Mouse (Mus musculus) heart, embryonic 11.5 days (tissue): ENCODE results near the gene Ednra. TPM values are rescaled to one million over a fixed set of nuclear protein-coding genes. Genes with fewer than 3 reads are reported as not detected.

Experiments used
- ATAC-seq: fragments of 200-750 bp; cut with Nextera tagmentation; replicated peaks from 2 replicates; pipeline ENCODE4 v1.8.0; 2017; ENCODE audit warnings: moderate library complexity; ENCODE audit not compliant: insufficient number of reproducible peaks, low FRiP score, low TSS enrichment
- H3K27ac ChIP-seq: fragments of 300-500 bp; sonication (generic); 2 replicates; pipeline ENCODE4 v1.5.1; 2014; ENCODE audit warnings: mild to moderate bottlenecking, low read depth, low read length
- H3K27me3 ChIP-seq: fragments of 300-500 bp; sonication (generic); 2 replicates; pipeline ENCODE4 v1.6.1; 2014; ENCODE audit warnings: mild to moderate bottlenecking, low read length, mixed read lengths; ENCODE audit not compliant: control insufficient read depth, insufficient read depth
- H3K36me3 ChIP-seq: fragments of 300-500 bp; sonication (generic); 2 replicates; pipeline ENCODE4 v1.6.1; 2014; ENCODE audit warnings: mild to moderate bottlenecking, low read length, moderate library complexity, mixed read lengths; ENCODE audit not compliant: control insufficient read depth, insufficient read depth
- H3K4me1 ChIP-seq: fragments of 300-500 bp; sonication (generic); 2 replicates; pipeline ENCODE4 v1.6.1; 2014; ENCODE audit warnings: low read length; ENCODE audit not compliant: control insufficient read depth, insufficient read depth
- H3K4me2 ChIP-seq: fragments of 300-500 bp; sonication (generic); 2 replicates; pipeline ENCODE4 v1.6.1; 2014; ENCODE audit warnings: mild to moderate bottlenecking, moderate library complexity
- H3K4me3 ChIP-seq: fragments of 300-500 bp; sonication (generic); 2 replicates; pipeline ENCODE4 v1.5.1; 2014; ENCODE audit warnings: low read depth, low read length
- H3K9ac ChIP-seq: fragments of 300-500 bp; sonication (generic); 2 replicates; pipeline ENCODE4 v1.6.1; 2014; ENCODE audit warnings: mild to moderate bottlenecking, low read depth, low read length, moderate library complexity
- H3K9me3 ChIP-seq: fragments of 300-500 bp; sonication (generic); replicated peaks from 2 replicates; pipeline ENCODE4 v1.6.1; 2016; ENCODE audit warnings: low read length; ENCODE audit not compliant: control insufficient read depth
- WGBS: fragments of 180-500 bp; shearing (Covaris S2); extraction: QIAGEN DNeasy Blood & Tissue Kit; methylation state at CpG from one replicate; pipeline ENCODE4 v1.1.7; 2014; ENCODE audit not compliant: insufficient replicate concordance; 5-methylcytosine and 5-hydroxymethylcytosine counted together
- polyA plus RNA-seq: library from polyadenylated mRNA; unstranded; fragments of >200 nt; fragmentation: Nextera tagmentation; extraction: Ambion mirVana; gene quantifications from 2 replicates; pipeline ENCODE4 v1.2.1, GENCODE M21; 2014

Gene Ednra
- polyA plus RNA-seq, 1 experiment from 2014 or later: 47.6 TPM

DNA sequence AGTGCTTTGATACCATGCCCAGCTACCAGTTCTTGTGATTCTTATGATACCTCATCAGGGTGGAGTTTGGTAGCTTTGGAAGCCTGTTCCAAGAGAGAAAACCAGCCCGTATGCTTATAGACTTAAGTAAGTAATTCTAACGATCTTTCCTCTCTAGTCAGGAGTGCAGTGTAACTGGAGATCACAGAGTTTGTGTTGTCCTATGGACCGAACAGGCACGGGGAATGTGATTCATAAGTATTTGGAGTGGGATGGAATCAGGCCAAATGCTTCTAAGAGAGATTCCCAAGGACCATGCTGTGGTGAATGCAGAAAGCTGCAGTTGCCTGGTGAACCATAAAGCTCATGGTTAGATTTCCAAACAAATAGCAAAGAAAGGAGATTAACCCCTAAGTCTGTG, 31.2 kb upstream of the Ednra start:
- Histone ChIP-seq H3K36me3 (no peaks in the 10 kb centered on the region), H3K4me2 (no peak overlapping the region), H3K27me3 (no peaks in the 10 kb centered on the region), H3K9me3 (no peaks in the 10 kb centered on the region), H3K9ac (no peak overlapping the region), H3K27ac (no peak overlapping the region), H3K4me1 (no peaks in the 10 kb centered on the region), H3K4me3 (no peak overlapping the region)
- 71% methylated on average over 4 of the region's 4 CpGs for WGBS
- ATAC-seq: no peak

GRCm38 (mm10) chr8:77753796-77754195, 29.5 kb upstream of the Ednra start:
- no peak overlapping the region for H3K4me2 ChIP-seq
- no peaks in the 10 kb centered on the region for H3K4me1 ChIP-seq
- no peak overlapping the region for H3K4me3 ChIP-seq
- ATAC-seq: no peak
- no peak overlapping the region for H3K9ac ChIP-seq
- no peaks in the 10 kb centered on the region for H3K36me3 ChIP-seq
- no peak overlapping the region for H3K27ac ChIP-seq
- 70% methylated on average over 5 of the region's 5 CpGs for WGBS
- H3K9me3 ChIP-seq: no peaks in the 10 kb centered on the region
- no peaks in the 10 kb centered on the region for H3K27me3 ChIP-seq

- Histone ChIP-seq H3K4me3 (no peak overlapping the region), H3K27me3 (no peaks in the 10 kb centered on the region), H3K36me3 (no peaks in the 10 kb centered on the region), H3K4me1 (no peaks in the 10 kb centered on the region), H3K9ac (no peak overlapping the region), H3K27ac (no peak overlapping the region), H3K9me3 (no peaks in the 10 kb centered on the region), H3K4me2 (no peak overlapping the region)
- 56% methylated on average over 3 of the region's 3 CpGs for WGBS
- ATAC-seq: no peak
Measured at GRCm38 (mm10) chr8:77752041-77752440, 27.8 kb upstream of the Ednra start.

GRCm38 (mm10) chr8:77750407-77750806, 26.1 kb upstream of the Ednra start:
- ATAC-seq: no peak
- no peaks in the 10 kb centered on the region for H3K27me3 ChIP-seq
- no peak overlapping the region for H3K4me2 ChIP-seq
- WGBS: 75% methylated on average over 4 of the region's 4 CpGs
- no peak overlapping the region for H3K9ac ChIP-seq
- no peaks in the 10 kb centered on the region for H3K4me1 ChIP-seq
- no peaks in the 10 kb centered on the region for H3K36me3 ChIP-seq
- H3K4me3 ChIP-seq: no peak overlapping the region
- no peaks in the 10 kb centered on the region for H3K9me3 ChIP-seq
- H3K27ac ChIP-seq: no peak overlapping the region

DNA sequence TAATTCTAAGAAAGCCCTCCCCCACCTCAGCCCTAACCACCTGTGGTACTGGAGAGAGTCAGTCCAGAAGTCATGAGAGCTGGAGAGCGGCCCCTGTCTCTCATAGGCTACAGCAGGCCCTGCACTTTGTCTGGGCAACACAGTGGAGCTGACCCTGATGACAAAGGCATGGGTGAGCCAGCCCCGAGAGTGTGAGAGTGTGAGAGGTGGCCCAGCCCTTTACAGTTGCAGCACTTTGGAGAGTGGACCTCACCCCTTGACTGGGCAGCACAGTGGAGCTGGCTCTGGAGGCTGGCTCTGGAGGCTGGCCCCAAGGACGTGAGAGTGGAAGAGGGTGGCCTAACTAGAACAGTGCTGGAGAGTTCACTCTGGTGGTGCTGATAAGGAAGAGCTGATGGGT, 20.2 kb upstream of the Ednra start:
- no peak overlapping the region for H3K9ac ChIP-seq
- H3K4me1 ChIP-seq: no peaks in the 10 kb centered on the region
- no peaks in the 10 kb centered on the region for H3K27me3 ChIP-seq
- WGBS: 67% methylated on average over 3 of the region's 3 CpGs
- H3K4me3 ChIP-seq: no peak overlapping the region
- H3K9me3 ChIP-seq: no peaks in the 10 kb centered on the region
- ATAC-seq: no peak
- H3K27ac ChIP-seq: no peak overlapping the region
- no peak overlapping the region for H3K4me2 ChIP-seq
- H3K36me3 ChIP-seq: no peaks in the 10 kb centered on the region

GRCm38 (mm10) chr8:77742395-77742794, 18.1 kb upstream of the Ednra start:
- no peak overlapping the region for H3K9ac ChIP-seq
- H3K4me1 ChIP-seq: peaks cover 2% of the 10 kb centered on the region; the same call in 1 of the 2 replicates
- 37% methylated on average over 3 of the region's 3 CpGs for WGBS
- no peak for ATAC-seq
- no peaks in the 10 kb centered on the region for H3K36me3 ChIP-seq
- no peak overlapping the region for H3K4me3 ChIP-seq
- H3K27me3 ChIP-seq: no peaks in the 10 kb centered on the region
- H3K9me3 ChIP-seq: no peaks in the 10 kb centered on the region
- H3K4me2 ChIP-seq: no peak overlapping the region
- no peak overlapping the region for H3K27ac ChIP-seq

- WGBS: 86% methylated on average over 6 of the region's 6 CpGs
- H3K27me3 ChIP-seq: no peaks in the 10 kb centered on the region
- ATAC-seq: no peak
- no peak overlapping the region for H3K4me3 ChIP-seq
- H3K27ac ChIP-seq: no peak overlapping the region
- peaks cover 2% of the 10 kb centered on the region; the same call in 1 of the 2 replicates for H3K4me1 ChIP-seq
- no peaks in the 10 kb centered on the region for H3K9me3 ChIP-seq
- H3K36me3 ChIP-seq: no peaks in the 10 kb centered on the region
- no peak overlapping the region for H3K4me2 ChIP-seq
- no peak overlapping the region for H3K9ac ChIP-seq
Measured at GRCm38 (mm10) chr8:77741050-77741777, 16.9 kb upstream of the Ednra start.

DNA sequence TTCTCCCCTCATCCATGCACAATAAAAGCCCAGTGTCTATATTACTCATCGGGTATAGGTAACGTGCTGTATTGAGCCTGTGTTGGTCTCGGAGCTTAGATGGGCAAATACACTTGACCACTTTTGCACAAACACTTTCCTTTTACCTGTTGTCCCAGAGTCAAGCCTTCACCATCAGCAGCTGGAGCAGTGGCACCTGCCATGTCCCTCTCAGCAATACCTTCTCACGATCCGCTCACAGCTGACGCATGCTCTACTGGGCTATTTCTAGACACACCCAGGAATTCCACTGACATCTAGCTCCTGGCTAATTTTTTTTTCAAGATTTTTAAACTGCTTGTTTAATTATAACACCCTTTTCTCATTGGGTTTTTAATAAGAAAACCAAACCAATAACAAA, 14.2 kb upstream of the Ednra start:
- 77% methylated on average over 6 of the region's 6 CpGs for WGBS
- ATAC-seq: no peak

DNA sequence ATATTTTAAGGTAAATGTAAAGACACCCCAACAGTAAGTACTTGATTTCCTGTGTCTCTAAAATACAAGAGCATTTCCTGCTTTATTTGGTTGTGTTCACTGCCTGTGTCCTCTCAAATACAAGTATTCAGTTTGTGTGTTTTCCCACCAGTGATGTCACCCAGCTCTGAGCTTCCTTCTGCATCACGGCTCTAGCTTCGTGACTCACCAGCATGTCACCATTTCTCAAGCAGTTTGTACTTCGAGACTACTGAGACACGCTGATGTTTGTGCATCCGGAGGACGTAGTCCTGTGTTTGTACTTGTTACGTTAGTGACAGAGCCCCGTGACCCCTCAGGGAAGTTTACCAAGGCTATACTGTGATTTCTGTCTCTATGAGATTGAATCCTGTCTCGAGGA, 13.1 kb upstream of the Ednra start:
- Histone ChIP-seq H3K4me1 (peaks cover 2% of the 10 kb centered on the region; the same call in 1 of the 2 replicates), H3K9ac (no peak overlapping the region), H3K4me3 (no peak overlapping the region), H3K36me3 (no peaks in the 10 kb centered on the region), H3K9me3 (peaks cover 5% of the 10 kb centered on the region), H3K4me2 (no peak overlapping the region), H3K27ac (no peak overlapping the region), H3K27me3 (no peaks in the 10 kb centered on the region)
- WGBS: 71% methylated on average over 9 of the region's 9 CpGs
- ATAC-seq: no peak

More for the DNA sequence above, 14.2 kb upstream of the Ednra start:
- Histone ChIP-seq H3K9ac (no peak overlapping the region), H3K27me3 (no peaks in the 10 kb centered on the region), H3K9me3 (no peaks in the 10 kb centered on the region; the same call in 1 of the 2 replicates), H3K4me3 (no peak overlapping the region), H3K36me3 (no peaks in the 10 kb centered on the region), H3K4me2 (no peak overlapping the region), H3K27ac (no peak overlapping the region), H3K4me1 (peaks cover 2% of the 10 kb centered on the region; the same call in 1 of the 2 replicates)
